Mouse (Mus musculus) CD8-positive naive resting alpha-beta T cell, adult 2 months (primary cell): ENCODE results near the gene Tfcp2l1.
"Not testable (repeated sequence)": the region's sequence is repeated elsewhere in the genome, so short reads cannot be mapped to it uniquely, and the experiment has no call there.

Experiments used
- DNase-seq, 2 experiments: peaks; one replicate each; pipeline ENCODE4 v3.0.0; 2022; ENCODE audit warnings: low read depth in 2 of 2, low spot score in 2 of 2

The Tfcp2l1 gene

GRCm38 (mm10) chr1:118627781-118628464 is at the start of gene Tfcp2l1:
Gene Tfcp2l1, plus strand, starts transcription at chr1:118627945.
- no peak for DNase-seq

DNA sequence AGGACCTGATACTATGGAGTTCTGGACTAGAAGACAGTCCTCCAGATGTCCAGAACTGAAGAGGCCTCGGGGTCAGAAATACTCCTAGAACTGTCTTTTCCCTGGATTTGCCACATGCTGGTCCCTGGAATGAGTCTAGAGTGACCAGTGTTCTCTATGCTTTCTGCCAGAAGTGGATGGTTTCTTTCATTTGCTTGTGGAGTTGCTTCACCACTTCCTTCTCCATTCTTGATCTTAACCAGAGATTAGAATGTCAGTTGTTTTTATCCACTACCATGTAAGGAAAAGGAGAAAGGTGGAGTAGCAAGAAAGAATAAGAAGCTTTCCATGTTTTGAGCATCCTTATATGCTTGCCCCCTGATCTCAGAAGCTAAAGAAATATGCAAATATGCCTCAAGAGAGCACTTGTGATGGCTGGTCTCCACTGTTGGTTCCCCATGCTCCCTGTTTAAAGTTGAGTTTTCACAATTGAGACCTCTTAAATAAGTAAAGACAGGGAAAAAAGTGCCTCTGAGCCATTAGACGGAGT is 47.5 kb upstream of the Tfcp2l1 start:
- no peak for DNase-seq

GRCm38 (mm10) chr1:118581179-118581578 is 46.6 kb upstream of the Tfcp2l1 start:
- DNase-seq = no peak

GRCm38 (mm10) chr1:118589721-118590120 is 38.0 kb upstream of the Tfcp2l1 start:
- DNase-seq = no peak

GRCm38 (mm10) chr1:118592933-118593332 is 34.8 kb upstream of the Tfcp2l1 start:
- no peak for DNase-seq

- no peak for DNase-seq
These were observed 32.4 kb upstream of the Tfcp2l1 start for GRCm38 (mm10) chr1:118595395-118595794.

DNA sequence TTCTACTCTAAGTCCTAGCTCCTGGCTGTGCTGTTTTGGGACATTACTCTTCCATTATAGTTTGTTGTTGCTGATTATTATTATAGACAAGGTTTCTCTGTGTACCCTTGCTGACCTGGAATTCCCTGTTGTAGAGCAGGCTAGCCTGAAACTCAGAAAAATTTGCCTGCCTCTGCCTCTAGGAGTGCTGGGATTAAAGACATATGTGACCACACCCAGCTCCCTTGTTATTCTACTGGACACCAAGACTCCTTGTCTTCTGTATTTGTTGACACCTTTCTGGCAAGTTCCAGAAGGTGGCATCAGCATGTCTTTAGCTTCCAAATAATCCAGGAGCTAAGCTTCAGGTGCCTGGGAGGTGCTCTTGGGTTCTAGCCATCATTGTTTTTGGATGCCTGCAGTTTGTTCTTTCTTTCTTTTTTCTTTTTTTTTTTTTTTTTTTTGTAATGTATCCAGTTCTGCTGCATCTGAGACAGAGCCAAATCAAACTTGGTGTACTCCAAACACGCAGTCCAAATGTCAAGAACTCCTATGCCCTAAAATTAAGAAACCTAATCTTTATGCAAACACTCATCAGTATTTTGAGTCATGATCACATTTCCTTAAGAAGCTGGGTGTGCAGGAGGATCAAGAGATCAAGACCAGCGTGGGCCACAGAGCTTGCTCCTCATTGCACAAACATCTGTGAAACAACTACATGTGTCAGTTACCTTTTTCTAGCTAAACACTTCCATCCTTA is 30.1 kb upstream of the Tfcp2l1 start:
- no peak for DNase-seq

DNA sequence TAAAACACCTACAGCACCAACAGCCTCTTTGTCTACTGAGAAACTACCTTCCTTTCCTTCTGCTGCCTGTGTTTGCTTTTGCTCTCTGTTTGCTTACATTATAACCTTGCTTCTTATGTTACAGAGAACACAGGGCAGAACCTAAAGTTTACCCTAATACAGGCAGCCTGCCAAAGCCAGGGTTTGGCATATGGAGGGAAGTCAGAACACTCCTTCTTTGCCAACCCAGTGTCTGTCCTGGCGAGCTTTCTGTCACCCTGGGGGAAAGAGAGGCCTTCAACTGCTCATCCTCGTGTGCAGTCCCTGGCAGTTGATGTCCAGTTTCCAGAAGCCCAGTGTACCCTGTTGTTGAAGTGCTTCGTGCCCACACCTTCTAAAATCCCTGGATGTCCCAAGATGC is 29.4 kb upstream of the Tfcp2l1 start:
- DNase-seq = no peak

GRCm38 (mm10) chr1:118613631-118614183 is 14.0 kb upstream of the Tfcp2l1 start:
- DNase-seq = no peak

- not testable (repeated sequence) for DNase-seq
These were observed 6.7 kb upstream of the Tfcp2l1 start for GRCm38 (mm10) chr1:118621055-118621454.

DNA sequence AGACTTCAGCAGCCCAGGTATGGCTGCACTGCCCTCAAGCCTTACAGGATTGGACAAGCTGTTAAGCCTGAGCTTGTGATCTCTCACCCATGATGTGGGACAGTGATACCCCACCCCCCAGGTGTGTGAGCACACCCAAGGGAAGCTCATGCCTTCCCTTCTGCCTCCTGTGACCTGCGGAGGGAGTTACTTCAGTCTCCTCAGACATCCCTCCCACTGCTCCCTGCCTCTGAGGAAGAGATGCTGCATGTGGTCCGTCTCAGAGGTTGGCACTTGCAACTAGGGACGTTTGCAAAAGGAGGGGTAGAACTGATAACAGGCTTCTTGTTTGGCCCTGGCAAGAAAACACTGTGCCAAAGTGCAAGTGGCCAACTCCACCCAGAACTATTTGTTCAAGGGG is 4.9 kb upstream of the Tfcp2l1 start:
- DNase-seq = no peak

DNA sequence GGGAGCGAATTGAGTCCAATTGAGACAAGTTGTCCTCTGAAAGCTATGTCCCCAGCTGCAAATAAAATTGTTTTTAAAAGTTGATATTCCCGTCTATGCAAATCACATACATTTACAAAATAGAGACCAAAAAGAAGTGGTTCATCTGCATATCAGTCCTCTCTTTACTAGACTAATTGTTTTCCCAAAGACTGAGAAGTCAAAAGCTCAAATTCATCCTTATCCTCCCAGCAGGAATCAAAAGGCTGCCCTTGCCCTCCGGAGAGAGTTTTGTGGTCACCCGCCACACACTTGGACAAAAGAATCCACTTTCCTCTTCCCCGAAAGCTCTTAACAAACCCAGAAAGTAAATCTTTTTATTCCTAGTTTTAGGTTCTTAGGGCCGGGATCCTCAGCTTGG is 2.3 kb upstream of the Tfcp2l1 start:
- no peak for DNase-seq

GRCm38 (mm10) chr1:118625921-118626320 is 1.8 kb upstream of the Tfcp2l1 start:
- no peak for DNase-seq

GRCm38 (mm10) chr1:118626452-118626851 is 1.3 kb upstream of the Tfcp2l1 start:
- DNase-seq = no peak

- no peak for DNase-seq
These were observed 5.8 kb downstream of the Tfcp2l1 start for GRCm38 (mm10) chr1:118633415-118633980.

GRCm38 (mm10) chr1:118642296-118642999 is 14.7 kb downstream of the Tfcp2l1 start:
- DNase-seq = no peak

- DNase-seq = no peak
These were observed 15.6 kb downstream of the Tfcp2l1 start for GRCm38 (mm10) chr1:118643138-118643979.

GRCm38 (mm10) chr1:118645701-118646100 is 18.0 kb downstream of the Tfcp2l1 start:
- no peak for DNase-seq

DNA sequence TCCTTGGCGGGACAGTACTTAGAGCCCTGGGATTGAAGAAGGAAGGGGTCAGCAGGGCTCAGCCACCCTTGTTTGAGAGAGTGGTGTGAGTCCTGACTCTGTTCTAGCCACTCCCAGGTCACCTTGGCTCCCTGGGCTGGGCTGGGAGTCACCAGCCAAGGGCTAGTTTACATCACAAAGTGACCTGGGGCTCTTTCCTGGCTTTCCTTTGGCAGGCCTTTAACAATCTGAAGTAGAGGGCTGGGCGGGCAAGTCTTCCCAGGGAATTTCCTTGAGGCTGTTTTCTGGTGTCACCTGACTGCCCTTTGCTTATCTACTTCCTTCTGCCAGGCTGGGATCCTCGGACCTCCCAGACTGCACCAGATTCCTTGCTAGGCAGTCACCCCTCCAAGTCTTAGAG is 20.3 kb downstream of the Tfcp2l1 start:
- no peak for DNase-seq
